Mouse (Mus musculus): ENCODE results near the gene Gna11.

The Gna11 gene

GRCm38 (mm10) chr10:81485479-81486018 is 59.4 kb downstream of the Gna11 start:
- no peak for DNase-seq (ENCODE audit: low read depth, low spot score)

GRCm38 (mm10) chr10:81485060-81485449 is 59.9 kb downstream of the Gna11 start:
- no peak for DNase-seq (ENCODE audit: low read depth, low spot score)

GRCm38 (mm10) chr10:81484441-81485059 is 60.4 kb downstream of the Gna11 start:
- no peak for DNase-seq (ENCODE audit: low read depth, low spot score)

- no peak for DNase-seq (ENCODE audit: low read depth, low spot score)
Observed at GRCm38 (mm10) chr10:81483983-81484382, 61.0 kb downstream of the Gna11 start.

- no peak for DNase-seq (ENCODE audit: low read depth, low spot score)
Observed at GRCm38 (mm10) chr10:81482533-81482889, 62.5 kb downstream of the Gna11 start, which contains the start of gene Celf5. Gene Celf5, minus strand, starts transcription at chr10:81482709.

- DNase-seq (ENCODE audit: low read depth, low spot score): no peak
Observed at GRCm38 (mm10) chr10:81481605-81482532, 63.1 kb downstream of the Gna11 start.

Data from c-Kit-negative CD71-positive TER-119-positive erythroid progenitor cells, embryonic 14.5 days (primary cell).